Mouse (Mus musculus): ENCODE results near the gene Nek11. TPM values are rescaled to one million over a fixed set of nuclear protein-coding genes. Genes with fewer than 3 reads are reported as not detected.
A peak's percentile ranks its signal among the peaks of the same experiment; 100 is the strongest.
"Not testable (repeated sequence)": the region's sequence is repeated elsewhere in the genome, so short reads cannot be mapped to it uniquely, and the experiment has no call there.

Nek11 gene
- polyA plus RNA-seq, 1 experiment from 2014 or later: 1.5 TPM

DNA sequence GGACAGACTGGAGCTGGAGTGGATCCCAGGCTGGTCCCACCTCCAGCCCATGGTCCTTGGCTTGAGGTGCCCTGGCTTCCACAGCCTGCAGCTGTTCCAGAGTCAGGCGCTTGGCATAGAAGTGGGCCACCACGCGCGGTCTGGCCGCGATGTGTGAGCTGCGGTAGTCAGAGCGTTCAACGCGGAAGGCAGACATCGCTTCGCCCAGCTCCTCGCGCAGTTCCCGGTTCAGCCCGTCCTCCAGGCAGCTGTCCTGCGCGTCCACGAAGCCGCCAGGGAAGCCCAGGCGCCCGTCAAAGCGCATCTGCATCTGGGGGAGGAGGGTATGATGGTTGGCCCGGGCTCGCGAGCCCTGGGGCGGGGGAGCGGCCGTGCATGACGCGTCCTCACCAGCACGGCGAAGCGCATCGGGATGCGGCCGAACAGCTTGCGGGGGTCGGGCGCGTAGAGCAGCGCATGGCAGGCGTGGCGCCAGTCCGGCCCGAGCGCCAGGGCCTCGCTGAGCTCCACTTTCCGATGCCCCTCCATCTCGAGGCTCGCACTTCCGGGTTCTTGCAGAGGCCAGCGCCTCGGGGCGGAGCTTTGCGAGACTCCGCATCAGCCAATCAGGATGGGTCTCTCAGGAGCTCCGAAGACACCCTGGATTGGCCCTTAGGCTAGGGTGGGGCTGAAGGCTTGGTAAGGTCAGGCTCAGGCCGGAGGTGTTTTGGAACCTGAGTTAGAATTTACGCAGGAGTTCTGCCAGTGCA lies 263.9 kb downstream of the Nek11 start, which contains the start of gene Nudt16:
Gene Nudt16, minus strand, starts transcription at position 572 of the 749 bp plus-strand sequence.
- ATAC-seq (ENCODE audit: borderline replicate concordance, extremely low read depth, low FRiP score, low TSS enrichment): peak; percentile 98
- WGBS: under 1% methylated on average over 60 of the region's 60 CpGs
- H3K36me3 ChIP-seq: no peaks in the 10 kb centered on the region
- H3K4me1 ChIP-seq: peaks cover 8% of the 10 kb centered on the region; the same call in 1 of the 2 replicates
- peak within 1 kb of the TSS; percentile 68 for H3K9ac ChIP-seq
- H3K27me3 ChIP-seq: no peaks in the 10 kb centered on the region
- peak within 1 kb of the TSS; percentile 72 for H3K4me3 ChIP-seq
- H3K9me3 ChIP-seq: no peaks in the 10 kb centered on the region
- peak within 1 kb of the TSS; percentile 89 for H3K4me2 ChIP-seq
- peak within 1 kb of the TSS; percentile 79 for H3K27ac ChIP-seq

DNA sequence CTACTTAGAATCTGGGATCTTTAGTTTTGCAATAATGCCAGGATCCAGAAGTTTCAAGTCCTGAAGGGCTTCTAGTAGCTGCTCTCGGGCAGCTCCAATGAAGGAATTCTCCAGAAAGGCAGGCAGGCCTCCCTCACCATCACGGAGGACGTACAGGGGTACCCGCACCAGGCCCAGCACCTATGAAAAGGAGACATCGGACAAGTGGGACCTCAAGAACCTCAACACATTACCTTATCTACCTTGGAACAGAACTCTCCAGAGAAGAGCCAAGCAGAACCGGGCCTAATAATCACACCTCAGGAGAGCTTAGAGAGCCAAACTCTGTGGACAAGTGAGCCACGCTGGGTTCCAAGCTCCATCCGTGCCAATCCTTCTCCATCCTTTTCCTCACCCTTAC lies 265.0 kb downstream of the Nek11 start:
- Histone ChIP-seq H3K9me3 (no peaks in the 10 kb centered on the region), H3K36me3 (no peaks in the 10 kb centered on the region), H3K9ac (no peak overlapping the region), H3K27me3 (no peaks in the 10 kb centered on the region), H3K4me3 (no peak overlapping the region), H3K27ac (no peak overlapping the region), H3K4me2 (no peak overlapping the region), H3K4me1 (peaks cover 8% of the 10 kb centered on the region; the same call in 1 of the 2 replicates)
- ATAC-seq (ENCODE audit: borderline replicate concordance, extremely low read depth, low FRiP score, low TSS enrichment): no peak
- WGBS: 91% methylated on average over 8 of the region's 8 CpGs

DNA sequence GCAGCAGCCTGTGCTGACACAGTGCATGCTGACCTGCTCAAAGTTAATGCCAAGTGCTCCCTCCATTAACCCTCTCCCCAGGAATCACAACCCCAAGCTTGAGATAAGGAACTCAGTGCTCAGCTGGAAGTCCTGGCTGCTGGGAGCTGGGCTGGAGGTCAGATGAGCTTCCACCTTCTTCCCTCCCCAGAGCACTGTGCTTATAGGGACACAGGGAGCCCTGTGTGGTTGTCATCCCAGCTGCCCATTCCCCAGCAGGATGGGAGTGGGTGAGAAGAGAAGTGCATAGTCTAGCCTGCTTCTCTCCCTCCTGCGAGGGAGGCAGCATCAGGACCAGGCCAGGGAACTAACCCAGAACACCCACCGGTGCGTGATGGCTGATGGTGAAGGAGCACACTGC lies 270.1 kb downstream of the Nek11 start:
- H3K27ac ChIP-seq; H3K36me3 ChIP-seq; H3K4me1 ChIP-seq; ATAC-seq (ENCODE audit: borderline replicate concordance, extremely low read depth, low FRiP score, low TSS enrichment); H3K27me3 ChIP-seq; H3K9me3 ChIP-seq; H3K4me3 ChIP-seq; H3K9ac ChIP-seq; H3K4me2 ChIP-seq: not testable (repeated sequence)
- 73% methylated on average over 3 of the region's 3 CpGs for WGBS

Other genes starting within 250 kb of the Nek11 start
- gene Aste1, start 132 bp downstream of the Nek11 start, polyA plus RNA-seq (2015; fragmentation: Nextera tagmentation; extraction: Ambion mirVana): 13.6 and 14.3 TPM in 2 replicates
- 62.5 and 73.8 TPM in 2 replicates for gene Atp2c1, start 131.8 kb upstream of the Nek11 start, polyA plus RNA-seq (2015; fragmentation: Nextera tagmentation; extraction: Ambion mirVana)
- gene Pik3r4, start 247.5 kb upstream of the Nek11 start, polyA plus RNA-seq (2015; fragmentation: Nextera tagmentation; extraction: Ambion mirVana): 20.4 and 20.8 TPM in 2 replicates

All from lung, embryonic 15.5 days (tissue).